Mouse (Mus musculus): ENCODE results near the gene Ccdc146.

- no peak for TF ChIP-seq CTCF (IDR thresholded peaks at IDR 0.05; ENCODE audit: borderline replicate concordance, extremely low read depth, insufficient read depth, insufficient read length)
- no peak for TF ChIP-seq POLR2A (IDR thresholded peaks at IDR 0.05; ENCODE audit: borderline replicate concordance, extremely low read depth, insufficient read depth, insufficient read length, poor library complexity, severe bottlenecking)
These were observed 3.9 kb downstream of the Ccdc146 start for GRCm38 (mm10) chr5:21420609-21421008.

All from brain, embryonic 14.5 days (tissue).